ENCODE assay signal across 14 mouse cellular contexts in genomic region chr2:71966737-71967136, GRCm38 (mm10). TPM values are rescaled to one million over a fixed set of nuclear protein-coding genes. Genes with fewer than 3 reads are reported as not detected.
DNase-seq lines count a peak whose midpoint lies in the region; ATAC-seq lines count a peak whose summit lies in the region.
"Had no signal": no experiment of that assay in that cellular context is flagged by ENCODE, and none has a peak within 500 bp of the region (broad histone marks: within the 10 kb centered on the region; RNA-seq: fewer than 3 reads in every experiment).

No protein-coding gene starts in this region.

- no peaks in the 10 kb centered on the region for H3K27me3 ChIP-seq in limb, embryonic 11.5 days (ENCODE audit: control insufficient read depth, insufficient read depth, low read length)
- H3K27me3 ChIP-seq in limb, embryonic 10.5 days (ENCODE audit: low read depth, poor library complexity, severe bottlenecking): no peaks in the 10 kb centered on the region
- no peaks in the 10 kb centered on the region for H3K27me3 ChIP-seq in embryonic facial prominence, embryonic 11.5 days (ENCODE audit: control insufficient read depth, insufficient read depth, low read length)
- no peaks in the 10 kb centered on the region for H3K27me3 ChIP-seq in midbrain, embryonic 15.5 days (replicated peaks)

- WGBS in limb, embryonic 11.5 days: 60% methylated on average over 4 of the region's 4 CpGs
- 73% methylated on average over 4 of the region's 4 CpGs for WGBS in limb, embryonic 10.5 days
- WGBS in embryonic facial prominence, embryonic 11.5 days: 53% methylated on average over 4 of the region's 4 CpGs
- 38% methylated on average over 4 of the region's 4 CpGs for WGBS in midbrain, embryonic 15.5 days

- H3K4me3 ChIP-seq in limb, embryonic 11.5 days (ENCODE audit: low read depth, low read length): no peak overlapping the region
- H3K4me3 ChIP-seq in limb, embryonic 10.5 days: no peak overlapping the region
- no peak overlapping the region for H3K4me3 ChIP-seq in embryonic facial prominence, embryonic 11.5 days (ENCODE audit: low read depth, low read length)
- no peak overlapping the region for H3K4me3 ChIP-seq in midbrain, embryonic 15.5 days
- H3K4me3 ChIP-seq: erythroblast, embryonic 14.5 days; heart, adult 2 months had no signal

- DNase-seq in limb, embryonic 11.5 days (ENCODE audit: low spot score): peak; percentile 32
- DNase-seq in limb, embryonic 10.5 days (ENCODE audit: low spot score): no peak
- peak; percentile 61 for DNase-seq in brain, adult 2 months (ENCODE audit: low read depth, low spot score)
- DNase-seq in embryonic facial prominence, embryonic 11.5 days (ENCODE audit: low spot score): peak; percentile 32
- no peak for DNase-seq in right cerebral cortex, postnatal 25 days
- DNase-seq in B cell, adult 2 months: no peak
- DNase-seq: adrenal gland, postnatal 10 days; cerebellum, postnatal 25 days; heart, adult 2 months; heart, postnatal 14 days; liver; thymus, postnatal 4 days had no signal

- no peaks in the 10 kb centered on the region for H3K36me3 ChIP-seq in limb, embryonic 11.5 days (ENCODE audit: control insufficient read depth, insufficient read depth, low read length)
- H3K36me3 ChIP-seq in limb, embryonic 10.5 days: no peaks in the 10 kb centered on the region
- H3K36me3 ChIP-seq in embryonic facial prominence, embryonic 11.5 days (replicated peaks; ENCODE audit: control insufficient read depth, insufficient read depth, low read depth, low read length): no peaks in the 10 kb centered on the region
- no peaks in the 10 kb centered on the region for H3K36me3 ChIP-seq in midbrain, embryonic 15.5 days (replicated peaks)

- H3K4me2 ChIP-seq in limb, embryonic 11.5 days (ENCODE audit: low read depth, severe bottlenecking): no peak overlapping the region
- no peak overlapping the region for H3K4me2 ChIP-seq in embryonic facial prominence, embryonic 11.5 days (ENCODE audit: low read depth, low read length)
- H3K4me2 ChIP-seq in midbrain, embryonic 15.5 days: no peak overlapping the region

- no peak overlapping the region for H3K9ac ChIP-seq in limb, embryonic 11.5 days (ENCODE audit: low read length)
- no peak overlapping the region for H3K9ac ChIP-seq in embryonic facial prominence, embryonic 11.5 days (replicated peaks; ENCODE audit: low read length)
- no peak overlapping the region for H3K9ac ChIP-seq in midbrain, embryonic 15.5 days

- no peak for ATAC-seq in limb, embryonic 11.5 days (ENCODE audit: insufficient number of reproducible peaks, low FRiP score, low TSS enrichment, low read depth)
- ATAC-seq in embryonic facial prominence, embryonic 11.5 days (replicated peaks; ENCODE audit: insufficient number of reproducible peaks, low FRiP score, low TSS enrichment, low read depth): no peak
- peak; percentile 72 for ATAC-seq in midbrain, embryonic 15.5 days (replicated peaks)

- no peaks in the 10 kb centered on the region for H3K9me3 ChIP-seq in limb, embryonic 11.5 days (ENCODE audit: control insufficient read depth, low read length)
- no peaks in the 10 kb centered on the region for H3K9me3 ChIP-seq in limb, embryonic 10.5 days (replicated peaks)
- no peaks in the 10 kb centered on the region for H3K9me3 ChIP-seq in embryonic facial prominence, embryonic 11.5 days (replicated peaks; ENCODE audit: control insufficient read depth, low read length)
- no peaks in the 10 kb centered on the region for H3K9me3 ChIP-seq in midbrain, embryonic 15.5 days

- no peak overlapping the region for H3K27ac ChIP-seq in limb, embryonic 11.5 days (replicated peaks; ENCODE audit: low read depth, low read length)
- H3K27ac ChIP-seq in limb, embryonic 10.5 days: no peak overlapping the region
- H3K27ac ChIP-seq in embryonic facial prominence, embryonic 11.5 days (replicated peaks; ENCODE audit: low read depth, low read length): no peak overlapping the region
- H3K27ac ChIP-seq in midbrain, embryonic 15.5 days: 0 out of 2 replicates have a peak overlapping the region, but pooled peaks have one; percentile 48
- H3K27ac ChIP-seq: heart, adult 2 months had no signal

- H3K4me1 ChIP-seq in limb, embryonic 11.5 days (ENCODE audit: control insufficient read depth, insufficient read depth, low read length): no peaks in the 10 kb centered on the region
- no peaks in the 10 kb centered on the region; the same call in 1 of the 2 replicates for H3K4me1 ChIP-seq in limb, embryonic 10.5 days
- H3K4me1 ChIP-seq in embryonic facial prominence, embryonic 11.5 days (ENCODE audit: control insufficient read depth, insufficient read depth, low read length): no peaks in the 10 kb centered on the region
- H3K4me1 ChIP-seq in midbrain, embryonic 15.5 days: peaks cover 4% of the 10 kb centered on the region; the same call in 1 of the 2 replicates

RNA-seq across cellular contexts. Expression of gene Rapgef4, which starts 14.3 kb away (rescaled TPM):
- polyA plus RNA-seq in limb, embryonic 11.5 days (2014; fragmentation: Nextera tagmentation; extraction: Ambion mirVana): 0.88 and 1.6 TPM in 2 replicates
- 1.6 TPM in 2 replicates for polyA plus RNA-seq in limb, embryonic 10.5 days (2016; fragmentation: Nextera tagmentation; extraction: Ambion mirVana)
- 2.0 and 3.6 TPM in 2 replicates for polyA plus RNA-seq in embryonic facial prominence, embryonic 11.5 days (2014; fragmentation: Nextera tagmentation; extraction: Ambion mirVana)
- 36.9 and 42.9 TPM in 2 replicates for polyA plus RNA-seq in midbrain, embryonic 15.5 days (2015; fragmentation: Nextera tagmentation; extraction: Ambion mirVana)
- polyA plus RNA-seq: erythroblast, embryonic 14.5 days had no signal

Comparison
In these comparisons a context has a peak if more than half of its experiments do, and no peak if none do; other contexts are left out.
1. DNase-seq: peak in limb, embryonic 11.5 days (single experiment), brain, adult 2 months (single experiment) and embryonic facial prominence, embryonic 11.5 days (single experiment); none in limb, embryonic 10.5 days (single experiment), right cerebral cortex, postnatal 25 days (single experiment) and B cell, adult 2 months (0 of 2).